Mouse (Mus musculus) heart, postnatal 4 days (tissue): ENCODE results near the gene Usp11. TPM values are rescaled to one million over a fixed set of nuclear protein-coding genes. Genes with fewer than 3 reads are reported as not detected.

Source experiments
- total RNA-seq, 2 experiments: library from RNA; stranded (reverse); gene quantifications; 2 replicates each; pipeline ENCODE4 v1.2.3; 2021

Gene Usp11
- total RNA-seq, 2 experiments from 2014 or later: 17.0 to 17.1 TPM

Other genes starting within 250 kb of the Usp11 start
- 1 to 10 TPM; 1.1 to 1.7 TPM for gene Rgn, start 154.1 kb upstream of the Usp11 start, total RNA-seq
- 10 to 100 TPM; 27.4 to 29.1 TPM for gene Rbm10, start 86.4 kb upstream of the Usp11 start, total RNA-seq
- gene Ndufb11, start 86.3 kb upstream of the Usp11 start, total RNA-seq: 100 to 1,000 TPM; 473 to 482 TPM
- 100 to 1,000 TPM; 293 to 326 TPM for gene Uba1, start 45.6 kb upstream of the Usp11 start, total RNA-seq
- gene Cdk16, start 16.0 kb upstream of the Usp11 start, total RNA-seq: 100 to 1,000 TPM; 173 to 186 TPM
- gene Araf, start 93.9 kb downstream of the Usp11 start, total RNA-seq: 10 to 100 TPM; 69.1 to 73.3 TPM
- 10 to 100 TPM; 19.8 to 21.1 TPM for gene Timp1, start 166.3 kb downstream of the Usp11 start, total RNA-seq
- gene Syn1, start 217.1 kb downstream of the Usp11 start, total RNA-seq: under 1 TPM; 0.29 to 0.41 TPM
- 1 to 10 TPM; 3.4 to 4.5 TPM for gene Cfp, start 227.6 kb downstream of the Usp11 start, total RNA-seq
- gene Elk1, start 246.7 kb downstream of the Usp11 start, total RNA-seq: 10 to 100 TPM; 13.5 to 14.4 TPM